In the genomic region with DNA sequence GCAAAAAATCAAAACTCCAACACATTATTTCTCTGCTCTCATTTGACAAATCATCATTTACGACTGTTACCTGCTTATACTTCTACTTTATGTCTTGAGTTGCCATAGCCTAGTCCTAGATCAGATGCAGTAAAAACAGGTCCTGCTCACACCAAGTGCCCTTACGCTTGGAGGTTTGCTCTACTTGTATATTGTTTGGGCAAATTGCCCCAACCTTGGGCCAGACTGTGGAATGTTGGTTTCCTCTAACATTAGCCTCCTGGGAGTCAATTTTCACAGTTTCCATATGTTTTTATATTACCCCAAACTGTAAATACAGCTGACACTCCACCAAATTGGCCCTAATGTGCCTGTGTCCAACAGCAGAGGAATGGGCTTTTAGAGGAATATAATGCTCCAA, we compare ENCODE assay signal across 18 mouse cellular contexts.
"Had no signal": no experiment of that assay in that cellular context is flagged by ENCODE, and none has a peak within 500 bp of the region (broad histone marks: within the 10 kb centered on the region; RNA-seq: fewer than 3 reads in every experiment).

No protein-coding gene starts in this region.

- H3K9me3 ChIP-seq: midbrain, embryonic 12.5 days; neural tube, embryonic 13.5 days; neural tube, embryonic 15.5 days had no signal

- DNase-seq: lung, adult 18-20 months; lung, embryonic 14.5 days; lung, postnatal 10 days; lung, postnatal 4 days; midbrain, embryonic 14.5 days; retina, postnatal 1 day; right cerebral cortex, adult 18-20 months; right cerebral cortex, postnatal 25 days; right cerebral cortex, postnatal 4 days; spleen, adult 18-20 months; thymus, adult 18-20 months; thymus, postnatal 14 days; thymus, postnatal 36 days had no signal

- H3K36me3 ChIP-seq: midbrain, embryonic 12.5 days; neural tube, embryonic 13.5 days; neural tube, embryonic 15.5 days had no signal

- H3K4me3 ChIP-seq: midbrain, embryonic 12.5 days; myocyte; neural tube, embryonic 13.5 days; neural tube, embryonic 15.5 days had no signal

- H3K4me2 ChIP-seq: lung, embryonic 14.5 days; midbrain, embryonic 12.5 days; neural tube, embryonic 13.5 days; neural tube, embryonic 15.5 days had no signal

- ATAC-seq: midbrain, embryonic 16.5 days had no signal

- H3K9ac ChIP-seq: lung, embryonic 14.5 days; midbrain, embryonic 12.5 days; neural tube, embryonic 13.5 days; neural tube, embryonic 15.5 days had no signal

- H3K27ac ChIP-seq: midbrain, embryonic 12.5 days; neural tube, embryonic 13.5 days; neural tube, embryonic 15.5 days had no signal

- H3K27me3 ChIP-seq: neural tube, embryonic 13.5 days; neural tube, embryonic 15.5 days had no signal
